Mouse (Mus musculus): ENCODE measurements around the gene Smlr1.

Smlr1 gene

GRCm38 (mm10) chr10:25499323-25500071 is 36.6 kb downstream of the Smlr1 start:
- DNase-seq (ENCODE audit: low spot score), result no peak

- peak; percentile 69 for DNase-seq (ENCODE audit: low spot score)
These were observed 47.6 kb downstream of the Smlr1 start for GRCm38 (mm10) chr10:25488456-25488855.

- no peak for DNase-seq (ENCODE audit: low spot score)
These were observed 53.3 kb downstream of the Smlr1 start for GRCm38 (mm10) chr10:25482791-25483190.

- DNase-seq (ENCODE audit: low spot score), result no peak
These were observed 56.4 kb downstream of the Smlr1 start for GRCm38 (mm10) chr10:25479716-25480115.
